Mouse (Mus musculus): ENCODE measurements around the gene Pparg. TPM values are rescaled to one million over a fixed set of nuclear protein-coding genes. Genes with fewer than 3 reads are reported as not detected.

Gene Pparg
- polyA plus RNA-seq, 1 experiment from 2014 or later = 0.22 TPM

GRCm38 (mm10) chr6:115471956-115472355 is 111.2 kb downstream of the Pparg start:
- no peaks in the 10 kb centered on the region for H3K36me3 ChIP-seq (replicated peaks; ENCODE audit: control insufficient read depth, insufficient read depth, low read depth, low read length)
- no peaks in the 10 kb centered on the region for H3K9me3 ChIP-seq (replicated peaks; ENCODE audit: control insufficient read depth, low read length)
- no peaks in the 10 kb centered on the region for H3K4me1 ChIP-seq (ENCODE audit: control insufficient read depth, insufficient read depth, low read length)
- H3K4me2 ChIP-seq (ENCODE audit: low read depth, low read length) = no peak overlapping the region
- no peak overlapping the region for H3K4me3 ChIP-seq (ENCODE audit: low read depth, low read length)
- ATAC-seq (replicated peaks; ENCODE audit: insufficient number of reproducible peaks, low FRiP score, low TSS enrichment, low read depth) (no peak), DNase-seq (ENCODE audit: low spot score) (no peak)
- no peaks in the 10 kb centered on the region for H3K27me3 ChIP-seq (ENCODE audit: control insufficient read depth, insufficient read depth, low read length)
- no peak overlapping the region for H3K27ac ChIP-seq (replicated peaks; ENCODE audit: low read depth, low read length)
- H3K9ac ChIP-seq (replicated peaks; ENCODE audit: low read length) = no peak overlapping the region

DNA sequence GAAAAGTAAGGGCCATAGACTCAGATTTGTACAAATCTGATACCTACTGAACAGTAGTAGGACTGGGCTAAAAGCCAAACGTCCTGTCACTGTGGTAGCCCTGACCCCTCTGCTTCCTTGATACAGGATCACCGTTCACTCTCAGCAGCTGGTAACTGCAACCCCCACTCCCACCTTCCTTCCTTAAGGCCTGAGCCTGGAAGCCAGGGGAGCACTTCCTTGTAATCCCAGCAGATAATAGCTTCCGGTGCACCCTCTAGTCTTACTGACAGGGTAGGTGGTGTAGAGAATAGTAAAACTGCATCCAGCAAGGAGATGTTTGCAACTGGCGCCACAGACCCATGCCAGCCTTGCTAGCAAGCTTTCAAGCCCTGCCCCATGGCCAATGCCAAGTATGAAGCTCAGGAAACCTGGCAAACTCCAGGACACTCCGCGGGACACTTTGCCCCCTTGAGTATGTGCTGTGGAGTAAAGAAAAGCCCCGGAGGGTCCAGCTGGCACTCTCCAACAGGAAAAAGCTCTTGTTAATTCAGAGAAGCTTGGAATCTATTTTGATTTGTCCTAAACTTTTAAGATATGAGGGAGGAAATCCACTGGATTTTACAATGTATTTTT is 116.4 kb downstream of the Pparg start:
- WGBS = 46% methylated on average over 7 of the region's 7 CpGs
- H3K9ac ChIP-seq (replicated peaks; ENCODE audit: low read length) = no peak overlapping the region
- H3K27me3 ChIP-seq (ENCODE audit: control insufficient read depth, insufficient read depth, low read length) = no peaks in the 10 kb centered on the region
- H3K4me1 ChIP-seq (ENCODE audit: control insufficient read depth, insufficient read depth, low read length) = no peaks in the 10 kb centered on the region
- no peak overlapping the region for H3K27ac ChIP-seq (replicated peaks; ENCODE audit: low read depth, low read length)
- H3K4me3 ChIP-seq (ENCODE audit: low read depth, low read length) = no peak overlapping the region
- ATAC-seq (replicated peaks; ENCODE audit: insufficient number of reproducible peaks, low FRiP score, low TSS enrichment, low read depth) (no peak), DNase-seq (ENCODE audit: low spot score) (no peak)
- H3K36me3 ChIP-seq (replicated peaks; ENCODE audit: control insufficient read depth, insufficient read depth, low read depth, low read length) = no peaks in the 10 kb centered on the region
- no peak overlapping the region for H3K4me2 ChIP-seq (ENCODE audit: low read depth, low read length)
- H3K9me3 ChIP-seq (replicated peaks; ENCODE audit: control insufficient read depth, low read length) = no peaks in the 10 kb centered on the region

GRCm38 (mm10) chr6:115479963-115480321 is 119.2 kb downstream of the Pparg start:
- H3K27ac ChIP-seq (replicated peaks; ENCODE audit: low read depth, low read length) = no peak overlapping the region
- H3K4me2 ChIP-seq (ENCODE audit: low read depth, low read length) = no peak overlapping the region
- H3K27me3 ChIP-seq (ENCODE audit: control insufficient read depth, insufficient read depth, low read length) = no peaks in the 10 kb centered on the region
- no peak overlapping the region for H3K9ac ChIP-seq (replicated peaks; ENCODE audit: low read length)
- ATAC-seq (replicated peaks; ENCODE audit: insufficient number of reproducible peaks, low FRiP score, low TSS enrichment, low read depth) (no peak), DNase-seq (ENCODE audit: low spot score) (no peak)
- no peak overlapping the region for H3K4me3 ChIP-seq (ENCODE audit: low read depth, low read length)
- no peaks in the 10 kb centered on the region for H3K9me3 ChIP-seq (replicated peaks; ENCODE audit: control insufficient read depth, low read length)
- no peaks in the 10 kb centered on the region for H3K36me3 ChIP-seq (replicated peaks; ENCODE audit: control insufficient read depth, insufficient read depth, low read depth, low read length)
- H3K4me1 ChIP-seq (ENCODE audit: control insufficient read depth, insufficient read depth, low read length) = no peaks in the 10 kb centered on the region

DNA sequence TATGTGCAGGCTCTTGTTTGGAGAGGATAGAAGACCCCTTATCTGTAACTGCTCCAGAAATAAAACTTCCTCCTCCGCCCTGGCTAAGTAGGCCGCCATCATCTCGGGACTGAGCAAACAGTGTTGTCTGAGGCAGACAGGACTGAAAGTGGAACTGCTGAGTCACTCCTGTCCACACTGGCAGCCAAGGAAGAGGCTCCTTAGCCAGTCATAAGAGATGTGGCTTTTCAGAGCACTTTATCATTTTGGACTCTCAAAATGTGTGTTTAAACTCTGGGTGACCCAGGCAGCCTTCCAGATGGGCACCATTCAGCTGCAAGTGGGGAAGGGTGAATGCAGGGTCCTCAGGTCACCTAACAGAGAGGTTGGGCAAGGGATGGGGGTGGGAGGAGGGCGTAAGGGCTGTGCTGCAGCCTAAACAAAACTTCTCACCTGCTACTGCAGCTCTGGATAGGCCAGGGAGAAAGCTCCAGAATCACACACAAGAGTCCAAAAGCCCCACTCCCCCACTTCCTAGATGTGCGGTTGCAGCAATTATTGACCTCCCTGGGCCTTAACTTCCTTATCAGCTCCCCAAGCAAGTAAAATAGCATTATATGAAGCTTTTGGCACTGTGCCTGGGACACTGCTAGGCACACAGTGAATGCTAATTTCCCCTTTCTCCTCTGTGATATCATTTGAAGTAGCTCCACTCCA is 119.7 kb downstream of the Pparg start:
- DNase-seq (ENCODE audit: low spot score) = no peak
- 54% methylated on average over 5 of the region's 5 CpGs for WGBS
- no peak overlapping the region for H3K4me2 ChIP-seq (ENCODE audit: low read depth, low read length)
- no peak for ATAC-seq (replicated peaks; ENCODE audit: insufficient number of reproducible peaks, low FRiP score, low TSS enrichment, low read depth)
- H3K36me3 ChIP-seq (replicated peaks; ENCODE audit: control insufficient read depth, insufficient read depth, low read depth, low read length) = no peaks in the 10 kb centered on the region
- H3K27ac ChIP-seq (replicated peaks; ENCODE audit: low read depth, low read length) = no peak overlapping the region
- no peaks in the 10 kb centered on the region for H3K9me3 ChIP-seq (replicated peaks; ENCODE audit: control insufficient read depth, low read length)
- H3K9ac ChIP-seq (replicated peaks; ENCODE audit: low read length) = no peak overlapping the region
- H3K4me3 ChIP-seq (ENCODE audit: low read depth, low read length) = no peak overlapping the region
- H3K27me3 ChIP-seq (ENCODE audit: control insufficient read depth, insufficient read depth, low read length) = no peaks in the 10 kb centered on the region
- H3K4me1 ChIP-seq (ENCODE audit: control insufficient read depth, insufficient read depth, low read length) = no peaks in the 10 kb centered on the region

DNA sequence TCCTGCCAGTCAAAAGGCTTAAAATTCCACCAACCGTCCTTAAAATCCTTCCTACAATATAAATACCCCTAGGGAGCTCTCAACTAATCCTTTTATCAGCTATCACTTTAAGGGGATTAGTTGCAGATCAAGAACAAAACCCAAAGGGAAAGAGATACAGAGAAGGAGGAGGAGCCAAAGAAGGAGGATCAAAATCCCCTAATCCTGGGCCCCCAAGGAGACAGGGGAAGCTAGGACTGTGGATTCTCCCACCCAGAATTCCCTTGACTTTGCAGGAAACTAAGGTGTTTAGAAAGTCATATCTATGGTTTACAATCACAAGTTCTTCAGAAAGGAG is 120.2 kb downstream of the Pparg start:
- Histone ChIP-seq H3K9ac (replicated peaks; ENCODE audit: low read length) (no peak overlapping the region), H3K27me3 (ENCODE audit: control insufficient read depth, insufficient read depth, low read length) (no peaks in the 10 kb centered on the region), H3K36me3 (replicated peaks; ENCODE audit: control insufficient read depth, insufficient read depth, low read depth, low read length) (no peaks in the 10 kb centered on the region), H3K27ac (replicated peaks; ENCODE audit: low read depth, low read length) (no peak overlapping the region), H3K4me3 (ENCODE audit: low read depth, low read length) (no peak overlapping the region), H3K4me2 (ENCODE audit: low read depth, low read length) (no peak overlapping the region), H3K4me1 (ENCODE audit: control insufficient read depth, insufficient read depth, low read length) (no peaks in the 10 kb centered on the region), H3K9me3 (replicated peaks; ENCODE audit: control insufficient read depth, low read length) (no peaks in the 10 kb centered on the region)
- no peak for DNase-seq (ENCODE audit: low spot score)
- no peak for ATAC-seq (replicated peaks; ENCODE audit: insufficient number of reproducible peaks, low FRiP score, low TSS enrichment, low read depth)
- WGBS = 7% methylated on average over 1 of the region's 1 CpGs

DNA sequence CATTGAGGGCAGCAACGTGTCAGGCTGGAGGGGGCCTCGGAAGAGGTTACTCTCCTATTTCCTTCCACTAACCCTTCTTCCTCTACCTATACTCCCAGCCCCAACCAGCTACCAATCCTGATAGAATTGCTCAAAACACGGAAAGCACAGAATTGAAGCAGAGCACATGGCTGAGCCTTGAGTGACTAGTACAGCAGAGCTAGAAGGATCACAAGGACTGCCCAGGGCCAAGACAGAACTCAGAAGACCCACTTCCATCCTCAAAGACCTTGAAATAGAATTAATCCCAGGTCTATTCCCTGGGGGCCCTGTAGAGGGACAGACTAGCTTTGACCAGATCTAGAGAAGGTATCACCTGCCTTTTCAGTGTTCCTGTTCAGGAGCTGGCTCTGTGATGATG is 120.9 kb downstream of the Pparg start:
- no peak overlapping the region for H3K4me3 ChIP-seq (ENCODE audit: low read depth, low read length)
- H3K27me3 ChIP-seq (ENCODE audit: control insufficient read depth, insufficient read depth, low read length) = no peaks in the 10 kb centered on the region
- H3K36me3 ChIP-seq (replicated peaks; ENCODE audit: control insufficient read depth, insufficient read depth, low read depth, low read length) = no peaks in the 10 kb centered on the region
- 27% methylated on average over 3 of the region's 3 CpGs for WGBS
- no peaks in the 10 kb centered on the region for H3K9me3 ChIP-seq (replicated peaks; ENCODE audit: control insufficient read depth, low read length)
- H3K9ac ChIP-seq (replicated peaks; ENCODE audit: low read length) = no peak overlapping the region
- no peak overlapping the region for H3K27ac ChIP-seq (replicated peaks; ENCODE audit: low read depth, low read length)
- H3K4me2 ChIP-seq (ENCODE audit: low read depth, low read length) = no peak overlapping the region
- no peak for DNase-seq (ENCODE audit: low spot score)
- no peaks in the 10 kb centered on the region for H3K4me1 ChIP-seq (ENCODE audit: control insufficient read depth, insufficient read depth, low read length)
- ATAC-seq (replicated peaks; ENCODE audit: insufficient number of reproducible peaks, low FRiP score, low TSS enrichment, low read depth) = no peak

GRCm38 (mm10) chr6:115485635-115486034 is 124.9 kb downstream of the Pparg start:
- no peak overlapping the region for H3K9ac ChIP-seq (replicated peaks; ENCODE audit: low read length)
- DNase-seq (ENCODE audit: low spot score) = no peak
- no peaks in the 10 kb centered on the region for H3K4me1 ChIP-seq (ENCODE audit: control insufficient read depth, insufficient read depth, low read length)
- no peak overlapping the region for H3K4me3 ChIP-seq (ENCODE audit: low read depth, low read length)
- no peaks in the 10 kb centered on the region for H3K9me3 ChIP-seq (replicated peaks; ENCODE audit: control insufficient read depth, low read length)
- 72% methylated on average over 6 of the region's 6 CpGs for WGBS
- H3K4me2 ChIP-seq (ENCODE audit: low read depth, low read length) = no peak overlapping the region
- no peaks in the 10 kb centered on the region for H3K36me3 ChIP-seq (replicated peaks; ENCODE audit: control insufficient read depth, insufficient read depth, low read depth, low read length)
- no peaks in the 10 kb centered on the region for H3K27me3 ChIP-seq (ENCODE audit: control insufficient read depth, insufficient read depth, low read length)
- no peak overlapping the region for H3K27ac ChIP-seq (replicated peaks; ENCODE audit: low read depth, low read length)
- ATAC-seq (replicated peaks; ENCODE audit: insufficient number of reproducible peaks, low FRiP score, low TSS enrichment, low read depth) = no peak

GRCm38 (mm10) chr6:115489831-115490230 is 129.1 kb downstream of the Pparg start:
- no peaks in the 10 kb centered on the region for H3K9me3 ChIP-seq (replicated peaks; ENCODE audit: control insufficient read depth, low read length)
- H3K36me3 ChIP-seq (replicated peaks; ENCODE audit: control insufficient read depth, insufficient read depth, low read depth, low read length) = no peaks in the 10 kb centered on the region
- ATAC-seq (replicated peaks; ENCODE audit: insufficient number of reproducible peaks, low FRiP score, low TSS enrichment, low read depth) (no peak), DNase-seq (ENCODE audit: low spot score) (no peak)
- H3K4me3 ChIP-seq (ENCODE audit: low read depth, low read length) = no peak overlapping the region
- no peak overlapping the region for H3K4me2 ChIP-seq (ENCODE audit: low read depth, low read length)
- H3K9ac ChIP-seq (replicated peaks; ENCODE audit: low read length) = no peak overlapping the region
- H3K27me3 ChIP-seq (ENCODE audit: control insufficient read depth, insufficient read depth, low read length) = no peaks in the 10 kb centered on the region
- no peaks in the 10 kb centered on the region for H3K4me1 ChIP-seq (ENCODE audit: control insufficient read depth, insufficient read depth, low read length)
- H3K27ac ChIP-seq (replicated peaks; ENCODE audit: low read depth, low read length) = no peak overlapping the region
- WGBS = 70% methylated on average over 9 of the region's 9 CpGs

Data from embryonic facial prominence, embryonic 11.5 days (tissue).